23 mouse cellular contexts compared by ENCODE assay signal in the genomic region with DNA sequence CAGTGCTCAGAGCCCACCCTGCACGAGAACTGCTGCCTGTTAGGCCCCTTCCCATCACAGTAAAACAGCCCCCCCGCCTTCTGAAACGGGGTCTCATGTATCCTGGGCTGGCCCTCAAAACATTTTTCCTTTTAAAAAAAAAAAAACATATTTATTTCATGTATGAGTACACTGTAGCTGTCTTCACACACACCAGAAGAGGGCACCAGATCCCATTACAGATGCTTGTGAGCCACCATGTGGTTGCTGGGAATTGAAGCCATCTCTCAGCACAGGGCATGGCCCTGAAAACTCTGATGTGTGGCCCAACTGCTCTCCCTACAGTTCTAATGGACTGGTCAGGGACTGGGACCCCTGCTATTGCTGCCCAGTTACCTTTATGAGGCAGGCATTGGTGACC. TPM values are rescaled to one million over a fixed set of nuclear protein-coding genes. Genes with fewer than 3 reads are reported as not detected.
DNase-seq lines count a peak whose midpoint lies in the region; ATAC-seq and TF ChIP-seq lines count a peak whose summit lies in the region.
"Had no signal": no experiment of that assay in that cellular context is flagged by ENCODE, and none has a peak within 500 bp of the region (broad histone marks: within the 10 kb centered on the region; RNA-seq: fewer than 3 reads in every experiment).

No protein-coding gene starts in this region.

- intact Hi-C loops in left cerebral cortex, adult 2 months (cut with DNase I) = no loop called here
- intact Hi-C loops in left cerebral cortex, postnatal 4 days (cut with DNase I) = no loop called here

- no peak for ATAC-seq in forebrain, postnatal 0 days
- no peak for ATAC-seq in forebrain, embryonic 16.5 days
- no peak for ATAC-seq in stomach, postnatal 0 days (ENCODE audit: low FRiP score, low TSS enrichment)
- ATAC-seq: forebrain, embryonic 13.5 days; hindbrain, postnatal 0 days had no signal

- H3K27me3 ChIP-seq in forebrain, postnatal 0 days (ENCODE audit: insufficient read depth, low read length) = no peaks in the 10 kb centered on the region
- H3K27me3 ChIP-seq in forebrain, embryonic 16.5 days (replicated peaks; ENCODE audit: control insufficient read depth, insufficient read depth, low read length) = no peaks in the 10 kb centered on the region
- no peaks in the 10 kb centered on the region for H3K27me3 ChIP-seq in ES-Bruce4 (ENCODE audit: control insufficient read depth, insufficient read depth, low read length, poor library complexity, severe bottlenecking)
- no peaks in the 10 kb centered on the region for H3K27me3 ChIP-seq in stomach, postnatal 0 days (ENCODE audit: control insufficient read depth, insufficient read depth, low read length)
- H3K27me3 ChIP-seq: CH12.LX; embryonic facial prominence, embryonic 13.5 days; forebrain, embryonic 13.5 days; hindbrain, embryonic 13.5 days had no signal

- TF ChIP-seq EP300 in ES-Bruce4 (IDR thresholded peaks at IDR 0.05; ENCODE audit: insufficient read depth, low read depth, low read length) = no peak
- no peak for TF ChIP-seq EP300 in stomach, postnatal 0 days (optimal IDR thresholded peaks at IDR 0.05)

- H3K4me1 ChIP-seq in forebrain, postnatal 0 days (ENCODE audit: insufficient read depth) = peaks cover 4% of the 10 kb centered on the region; the same call in 1 of the 2 replicates
- peaks cover 12% of the 10 kb centered on the region for H3K4me1 ChIP-seq in forebrain, embryonic 16.5 days (replicated peaks; ENCODE audit: control insufficient read depth, insufficient read depth, low read length)
- no peaks in the 10 kb centered on the region for H3K4me1 ChIP-seq in ES-Bruce4 (ENCODE audit: control insufficient read depth, insufficient read depth, low read length)
- H3K4me1 ChIP-seq in stomach, postnatal 0 days (replicated peaks; ENCODE audit: control insufficient read depth, insufficient read depth) = no peaks in the 10 kb centered on the region

- peaks cover 61% of the 10 kb centered on the region for H3K36me3 ChIP-seq in forebrain, postnatal 0 days (ENCODE audit: insufficient read depth)
- peaks cover 44% of the 10 kb centered on the region for H3K36me3 ChIP-seq in forebrain, embryonic 16.5 days (ENCODE audit: control insufficient read depth, insufficient read depth)
- H3K36me3 ChIP-seq in ES-Bruce4 (ENCODE audit: control insufficient read depth, insufficient read depth, low read length, poor library complexity, severe bottlenecking) = peaks cover 60% of the 10 kb centered on the region
- H3K36me3 ChIP-seq in stomach, postnatal 0 days (ENCODE audit: control insufficient read depth, insufficient read depth, low read length) = peaks cover 30% of the 10 kb centered on the region

- peak; percentile 50 for TF ChIP-seq CTCF in forebrain, postnatal 0 days (IDR thresholded peaks at IDR 0.05; ENCODE audit: low read depth)
- peak; percentile 15; the same call in 1 of the 2 replicates for TF ChIP-seq CTCF in left cerebral cortex, adult 2 months (IDR thresholded peaks at IDR 0.05)
- TF ChIP-seq CTCF in ES-Bruce4 (IDR thresholded peaks at IDR 0.05; ENCODE audit: low read depth, low read length) = peak; percentile 0
- TF ChIP-seq CTCF in stomach, postnatal 0 days (IDR thresholded peaks at IDR 0.05; ENCODE audit: low read depth) = peak; percentile 32; the same call in 1 of the 2 replicates

- DNase-seq in forebrain, postnatal 0 days = no peak
- no peak for DNase-seq in left cerebral cortex, adult 2 months (ENCODE audit: extremely low spot score in 1 of 2, low spot score in 2 of 2)
- DNase-seq in left cerebral cortex, postnatal 4 days = no peak
- DNase-seq in stomach, postnatal 0 days (ENCODE audit: low spot score) = no peak
- DNase-seq: adrenal gland, adult 8-10 months; adrenal gland, postnatal 36 days; cerebellum, adult 11 months; cerebellum, adult 9-10 months; cerebellum, postnatal 25 days; gastrocnemius, postnatal 10 days; heart, adult 18-20 months; heart, postnatal 10 days had no signal

- no peak overlapping the region for H3K4me3 ChIP-seq in forebrain, postnatal 0 days (ENCODE audit: low read depth, low read length)
- no peak overlapping the region for H3K4me3 ChIP-seq in forebrain, embryonic 16.5 days (replicated peaks; ENCODE audit: low read length)
- H3K4me3 ChIP-seq in left cerebral cortex, adult 2 months = no peak overlapping the region
- H3K4me3 ChIP-seq in ES-Bruce4 (ENCODE audit: low read depth, low read length) = no peak overlapping the region
- H3K4me3 ChIP-seq in stomach, postnatal 0 days (ENCODE audit: low read depth, low read length) = no peak overlapping the region
- H3K4me3 ChIP-seq: embryonic facial prominence, embryonic 13.5 days; forebrain, embryonic 13.5 days; heart, embryonic 10.5 days; hindbrain, embryonic 13.5 days had no signal

- no peak for TF ChIP-seq POLR2A in ES-Bruce4 (IDR thresholded peaks at IDR 0.05; ENCODE audit: insufficient read depth, low read length)

- no peak overlapping the region for H3K27ac ChIP-seq in forebrain, postnatal 0 days (ENCODE audit: low read depth, low read length)
- no peak overlapping the region for H3K27ac ChIP-seq in forebrain, embryonic 16.5 days (ENCODE audit: low read length)
- H3K27ac ChIP-seq in left cerebral cortex, adult 2 months = no peak overlapping the region
- H3K27ac ChIP-seq in ES-Bruce4 (ENCODE audit: insufficient read depth, low read length) = peak overlapping the region; percentile 69
- H3K27ac ChIP-seq in stomach, postnatal 0 days (replicated peaks) = no peak overlapping the region
- H3K27ac ChIP-seq: embryonic facial prominence, embryonic 13.5 days; forebrain, embryonic 13.5 days; heart, embryonic 10.5 days; hindbrain, embryonic 13.5 days; hindbrain, postnatal 0 days had no signal

- no peaks in the 10 kb centered on the region for H3K9me3 ChIP-seq in forebrain, postnatal 0 days (ENCODE audit: low read length)
- H3K9me3 ChIP-seq in forebrain, embryonic 16.5 days (ENCODE audit: control insufficient read depth, low read length) = no peaks in the 10 kb centered on the region
- H3K9me3 ChIP-seq in ES-Bruce4 (replicated peaks; ENCODE audit: control insufficient read depth, insufficient read depth, low read length, poor library complexity, severe bottlenecking) = no peaks in the 10 kb centered on the region
- no peaks in the 10 kb centered on the region for H3K9me3 ChIP-seq in stomach, postnatal 0 days (ENCODE audit: control insufficient read depth, low read length)
- H3K9me3 ChIP-seq: embryonic facial prominence, embryonic 13.5 days; forebrain, embryonic 13.5 days; heart, embryonic 10.5 days; hindbrain, embryonic 13.5 days had no signal

- H3K4me2 ChIP-seq in forebrain, postnatal 0 days (ENCODE audit: low read depth) = no peak overlapping the region
- H3K4me2 ChIP-seq in forebrain, embryonic 16.5 days (ENCODE audit: low read length) = no peak overlapping the region
- H3K4me2 ChIP-seq in stomach, postnatal 0 days (replicated peaks; ENCODE audit: low read depth) = no peak overlapping the region
- H3K4me2 ChIP-seq: embryonic facial prominence, embryonic 13.5 days; forebrain, embryonic 13.5 days; hindbrain, embryonic 13.5 days had no signal

- no peak overlapping the region for H3K9ac ChIP-seq in forebrain, postnatal 0 days
- no peak overlapping the region for H3K9ac ChIP-seq in forebrain, embryonic 16.5 days (replicated peaks; ENCODE audit: low read depth, low read length)
- H3K9ac ChIP-seq in ES-Bruce4 (ENCODE audit: low read depth, poor library complexity, severe bottlenecking) = no peak overlapping the region
- no peak overlapping the region for H3K9ac ChIP-seq in stomach, postnatal 0 days (ENCODE audit: low read length)
- H3K9ac ChIP-seq: embryonic facial prominence, embryonic 13.5 days; forebrain, embryonic 13.5 days; hindbrain, embryonic 13.5 days had no signal

- 89% methylated on average over 3 of the region's 3 CpGs for WGBS in forebrain, postnatal 0 days
- WGBS in forebrain, embryonic 16.5 days = 93% methylated on average over 3 of the region's 3 CpGs
- WGBS in stomach, postnatal 0 days = 81% methylated on average over 3 of the region's 3 CpGs

RNA-seq across cellular contexts. Expression of gene Cpt1c, which starts 3.6 kb away (rescaled TPM):
- total RNA-seq in forebrain, postnatal 0 days (2014; rRNA removed) = 71.9 and 73.1 TPM in 2 replicates
- 34.3 and 49.6 TPM in 2 replicates for polyA plus RNA-seq in forebrain, postnatal 0 days (2015; fragmentation: Nextera tagmentation; extraction: Ambion mirVana)
- polyA plus RNA-seq in forebrain, embryonic 16.5 days (2015; fragmentation: Nextera tagmentation; extraction: Ambion mirVana) = 49.1 and 63.9 TPM in 2 replicates
- 100 to 1,000 TPM in 1 of 2 experiments, 10 to 100 TPM in 1; 97.9 to 102 TPM for total RNA-seq in left cerebral cortex, adult 2 months (2021)
- 10 to 100 TPM; 59.7 to 68.8 TPM for total RNA-seq in left cerebral cortex, postnatal 4 days (2021)
- polyA plus RNA-seq in ES-Bruce4 (2011; ENCODE audit: insufficient read depth, insufficient read length, low read depth, missing spikeins) = 73.3 and 84.5 TPM in 2 replicates
- polyA plus RNA-seq in stomach, postnatal 0 days (2015; fragmentation: Nextera tagmentation; extraction: Ambion mirVana) = 5.6 and 7.3 TPM in 2 replicates

RNA-seq across cellular contexts. Expression of gene Prmt1, which starts 8.1 kb away (rescaled TPM):
- 208 and 220 TPM in 2 replicates for total RNA-seq in forebrain, postnatal 0 days (2014; rRNA removed)
- polyA plus RNA-seq in forebrain, postnatal 0 days (2015; fragmentation: Nextera tagmentation; extraction: Ambion mirVana) = 598 and 639 TPM in 2 replicates
- polyA plus RNA-seq in forebrain, embryonic 16.5 days (2015; fragmentation: Nextera tagmentation; extraction: Ambion mirVana) = 646 and 707 TPM in 2 replicates
- total RNA-seq in left cerebral cortex, adult 2 months (2021) = 100 to 1,000 TPM; 143 to 150 TPM
- total RNA-seq in left cerebral cortex, postnatal 4 days (2021) = 100 to 1,000 TPM; 485 to 487 TPM
- polyA plus RNA-seq in ES-Bruce4 (2011; ENCODE audit: insufficient read depth, insufficient read length, low read depth, missing spikeins) = 461 and 485 TPM in 2 replicates
- 181 and 185 TPM in 2 replicates for polyA plus RNA-seq in stomach, postnatal 0 days (2015; fragmentation: Nextera tagmentation; extraction: Ambion mirVana)

RNA-seq across cellular contexts. Expression of gene Irf3, which starts 19.1 kb away (rescaled TPM):
- 39.3 and 39.7 TPM in 2 replicates for total RNA-seq in forebrain, postnatal 0 days (2014; rRNA removed)
- polyA plus RNA-seq in forebrain, postnatal 0 days (2015; fragmentation: Nextera tagmentation; extraction: Ambion mirVana) = 23.1 and 24.0 TPM in 2 replicates
- polyA plus RNA-seq in forebrain, embryonic 16.5 days (2015; fragmentation: Nextera tagmentation; extraction: Ambion mirVana) = 56.2 and 60.6 TPM in 2 replicates
- total RNA-seq in left cerebral cortex, adult 2 months (2021) = 10 to 100 TPM; 36.4 to 36.9 TPM
- total RNA-seq in left cerebral cortex, postnatal 4 days (2021) = 10 to 100 TPM; 34.8 to 37.9 TPM
- polyA plus RNA-seq in ES-Bruce4 (2011; ENCODE audit: insufficient read depth, insufficient read length, low read depth, missing spikeins) = 56.1 and 57.5 TPM in 2 replicates
- 55.7 and 59.8 TPM in 2 replicates for polyA plus RNA-seq in stomach, postnatal 0 days (2015; fragmentation: Nextera tagmentation; extraction: Ambion mirVana)

RNA-seq across cellular contexts. Expression of gene Bcl2l12, which starts 20.2 kb away (rescaled TPM):
- total RNA-seq in forebrain, postnatal 0 days (2014; rRNA removed) = 7.5 and 7.9 TPM in 2 replicates
- polyA plus RNA-seq in forebrain, postnatal 0 days (2015; fragmentation: Nextera tagmentation; extraction: Ambion mirVana) = 7.8 and 8.5 TPM in 2 replicates
- 15.3 and 16.0 TPM in 2 replicates for polyA plus RNA-seq in forebrain, embryonic 16.5 days (2015; fragmentation: Nextera tagmentation; extraction: Ambion mirVana)
- total RNA-seq in left cerebral cortex, adult 2 months (2021) = 1 to 10 TPM; 3.0 to 3.8 TPM
- 1 to 10 TPM; 4.4 to 4.7 TPM for total RNA-seq in left cerebral cortex, postnatal 4 days (2021)
- 41.9 and 46.8 TPM in 2 replicates for polyA plus RNA-seq in ES-Bruce4 (2011; ENCODE audit: insufficient read depth, insufficient read length, low read depth, missing spikeins)
- polyA plus RNA-seq in stomach, postnatal 0 days (2015; fragmentation: Nextera tagmentation; extraction: Ambion mirVana) = 23.0 and 23.4 TPM in 2 replicates

RNA-seq across cellular contexts. Expression of gene Tsks, which starts 35.3 kb away (rescaled TPM):
- not detected in 2 replicates for total RNA-seq in forebrain, postnatal 0 days (2014; rRNA removed)
- polyA plus RNA-seq in forebrain, postnatal 0 days (2015; fragmentation: Nextera tagmentation; extraction: Ambion mirVana) = 0.18 TPM in 1 of 2 replicates, not detected in the other
- 0.15 TPM in 1 of 2 replicates, not detected in the other for polyA plus RNA-seq in forebrain, embryonic 16.5 days (2015; fragmentation: Nextera tagmentation; extraction: Ambion mirVana)
- 1 to 10 TPM; 2.8 to 3.0 TPM for total RNA-seq in left cerebral cortex, adult 2 months (2021)
- total RNA-seq in left cerebral cortex, postnatal 4 days (2021) = not detected
- not detected in 2 replicates for polyA plus RNA-seq in ES-Bruce4 (2011; ENCODE audit: insufficient read depth, insufficient read length, low read depth, missing spikeins)
- 0.08 TPM in 1 of 2 replicates, not detected in the other for polyA plus RNA-seq in stomach, postnatal 0 days (2015; fragmentation: Nextera tagmentation; extraction: Ambion mirVana)
- total RNA-seq: adrenal gland, adult 8-10 months; adrenal gland, postnatal 36 days; CH12.LX; gastrocnemius, postnatal 10 days; gastrocnemius, postnatal 4 days; heart, adult 18-20 months; heart, postnatal 10 days; hematopoietic stem cell, adult 5-6 weeks; hindbrain, postnatal 0 days had no signal
- polyA plus RNA-seq: forebrain, embryonic 13.5 days; heart, embryonic 14.5 days had no signal

Comparison
In these comparisons a context has a peak if more than half of its experiments do, and no peak if none do; other contexts are left out.
1. CTCF ChIP-seq: peak in every context shown above with its lines; median percentile 50 in forebrain, postnatal 0 days; 32 in stomach, postnatal 0 days; 15 in left cerebral cortex, adult 2 months; 0 in ES-Bruce4.